Mouse (Mus musculus): ENCODE data around the gene Arnt.

DNA sequence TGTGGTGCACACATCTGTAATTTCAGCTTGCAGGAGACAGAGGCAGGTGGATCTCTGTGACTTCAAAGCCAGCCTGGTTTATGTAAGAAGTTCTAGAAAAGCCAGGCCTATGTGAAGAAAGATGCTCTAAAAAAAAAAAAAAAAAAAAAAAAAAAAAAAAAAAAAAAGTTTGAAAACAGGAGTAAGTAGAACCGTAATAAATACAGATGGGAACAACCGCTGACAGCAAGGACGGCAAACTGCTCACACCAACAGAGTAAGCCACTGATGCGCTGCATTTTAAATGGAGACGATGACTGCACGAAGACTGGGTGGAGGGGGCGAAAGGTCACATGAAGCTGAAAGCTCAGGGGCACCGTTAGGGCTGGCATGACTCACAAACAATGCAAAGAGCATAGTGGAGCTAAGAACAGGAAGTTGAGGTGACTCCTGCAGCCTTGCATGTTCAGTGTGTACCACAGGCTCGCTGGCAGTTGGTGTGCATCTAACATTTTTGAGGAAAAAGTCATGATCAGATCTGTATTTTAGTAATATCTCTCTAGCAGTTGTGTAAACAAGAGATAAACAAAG is 77.5 kb downstream of the Arnt start:
- no peak for TF ChIP-seq CTCF (IDR thresholded peaks at IDR 0.05; ENCODE audit: borderline replicate concordance, insufficient read depth, low read depth, low read length)
- no peak for TF ChIP-seq POLR2A (IDR thresholded peaks at IDR 0.05; ENCODE audit: borderline replicate concordance, insufficient read depth, low read length)
